Mouse (Mus musculus) liver, adult 2 months (tissue): ENCODE measurements around the gene Dync1i1.

Experiments used
- CTCF ChIP-seq: fragments of 200-500 bp; IDR thresholded peaks from 2 replicates; pipeline ENCODE4 v1.5.1; 2011; ENCODE audit warnings: low read depth, low read length, control low read depth
- POLR2A ChIP-seq: fragments of 200-500 bp; IDR thresholded peaks from 2 replicates; pipeline ENCODE4 v1.6.1; 2011; ENCODE audit warnings: low read length, control low read depth; ENCODE audit not compliant: insufficient read depth; ENCODE audit errors: extremely low read depth

DNA sequence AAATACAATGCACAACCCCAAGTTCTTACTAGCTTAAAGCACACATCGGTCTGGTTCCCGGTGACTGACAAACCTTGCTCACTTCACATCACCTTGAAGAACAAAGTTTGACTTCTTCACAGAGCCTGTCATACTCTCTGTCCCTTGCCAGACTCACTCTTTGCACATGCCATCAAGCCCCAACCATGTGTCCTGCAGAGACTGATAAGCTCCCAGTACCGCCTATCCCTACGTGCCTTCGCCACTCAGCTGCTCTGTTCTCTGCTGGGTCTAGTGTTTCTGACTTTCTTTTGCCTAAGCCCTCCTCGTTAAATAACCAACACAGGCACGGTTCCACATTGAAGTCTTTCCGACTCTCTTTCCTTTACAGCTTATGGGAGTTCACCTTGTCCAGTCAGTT lies 244.2 kb downstream of the Dync1i1 start:
- TF ChIP-seq POLR2A (no peak), CTCF (no peak)
